Mouse (Mus musculus): ENCODE data around the gene Rfc5. TPM values are rescaled to one million over a fixed set of nuclear protein-coding genes. Genes with fewer than 3 reads are reported as not detected.

Rfc5 gene
- polyA plus RNA-seq, 1 experiment from 2014 or later: 64.7 TPM

DNA sequence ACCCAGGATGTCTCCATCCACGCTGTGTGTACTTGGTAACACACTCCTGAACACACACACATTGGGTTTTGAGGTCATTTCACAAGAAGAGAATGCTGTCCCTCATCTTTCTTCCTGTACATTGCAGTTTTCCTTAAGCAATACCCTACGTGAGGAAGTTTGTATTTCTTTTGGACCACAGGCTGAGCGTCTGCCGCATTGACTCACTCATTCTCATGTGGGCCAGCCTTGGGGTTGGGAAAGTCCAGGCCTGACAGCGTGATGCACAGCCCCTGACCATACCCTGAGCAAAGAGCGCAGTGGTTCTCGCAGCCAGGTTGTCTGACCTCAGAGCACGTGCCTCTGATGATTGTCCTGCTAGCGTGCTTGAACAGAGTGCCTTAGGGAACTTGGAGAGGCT lies 15.4 kb downstream of the Rfc5 start:
- Histone ChIP-seq H3K4me3 (no peak overlapping the region), H3K9me3 (no peaks in the 10 kb centered on the region), H3K27ac (no peak overlapping the region), H3K4me1 (0 out of 2 replicates have a peak, but pooled peaks cover 2% of the 10 kb centered on the region), H3K27me3 (no peaks in the 10 kb centered on the region), H3K4me2 (no peak overlapping the region), H3K9ac (no peak overlapping the region), H3K36me3 (peaks cover 84% of the 10 kb centered on the region)
- 81% methylated on average over 9 of the region's 9 CpGs for WGBS
- ATAC-seq (ENCODE audit: insufficient number of reproducible peaks, low FRiP score, low TSS enrichment, low read depth): no peak

DNA sequence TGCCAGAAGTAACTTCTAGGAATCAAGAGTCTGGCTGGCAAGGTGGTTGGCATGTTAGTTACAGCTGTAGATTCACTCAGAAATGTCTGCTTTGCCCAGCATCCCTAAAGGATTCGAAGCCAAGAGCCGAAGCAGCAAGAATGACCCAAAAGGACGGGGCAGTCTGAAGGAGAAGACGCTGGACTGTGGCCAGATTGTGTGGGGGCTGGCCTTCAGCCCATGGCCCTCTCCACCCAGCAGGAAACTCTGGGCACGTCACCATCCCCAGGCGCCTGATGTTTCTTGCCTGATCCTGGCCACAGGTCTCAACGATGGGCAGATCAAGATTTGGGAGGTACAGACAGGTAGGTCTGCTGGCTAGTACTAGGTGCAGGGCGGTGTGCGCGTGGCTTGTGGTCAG lies 18.3 kb downstream of the Rfc5 start:
- peaks cover 91% of the 10 kb centered on the region for H3K36me3 ChIP-seq
- H3K9me3 ChIP-seq: no peaks in the 10 kb centered on the region
- H3K27me3 ChIP-seq: no peaks in the 10 kb centered on the region
- ATAC-seq (ENCODE audit: insufficient number of reproducible peaks, low FRiP score, low TSS enrichment, low read depth): no peak
- WGBS: 83% methylated on average over 10 of the region's 10 CpGs
- 0 out of 2 replicates have a peak, but pooled peaks cover 2% of the 10 kb centered on the region for H3K4me1 ChIP-seq
- H3K4me3 ChIP-seq: no peak overlapping the region
- no peak overlapping the region for H3K9ac ChIP-seq
- H3K27ac ChIP-seq: no peak overlapping the region
- H3K4me2 ChIP-seq: no peak overlapping the region

DNA sequence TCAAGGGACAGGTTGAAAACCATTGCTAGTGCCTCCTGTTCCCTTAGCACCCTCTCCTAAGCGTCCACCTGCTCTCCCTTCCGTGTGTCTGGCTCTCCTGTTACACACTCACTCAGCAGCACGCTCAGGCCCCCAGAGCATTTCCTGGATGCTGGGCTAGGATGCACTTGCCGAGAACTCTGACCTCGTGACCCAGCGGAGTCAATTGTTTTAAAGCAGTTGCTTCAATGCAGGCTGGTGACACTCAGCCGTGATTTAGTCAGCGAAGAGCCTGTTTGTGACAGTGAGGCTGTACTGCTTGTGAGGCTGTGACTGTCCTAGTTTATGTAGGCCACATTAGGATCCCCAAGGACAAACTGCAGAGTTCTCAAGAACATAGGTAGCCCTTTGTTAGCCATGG lies 21.6 kb downstream of the Rfc5 start:
- Histone ChIP-seq H3K36me3 (peaks cover 88% of the 10 kb centered on the region), H3K9ac (no peak overlapping the region), H3K27me3 (no peaks in the 10 kb centered on the region), H3K4me2 (no peak overlapping the region), H3K4me3 (no peak overlapping the region), H3K9me3 (no peaks in the 10 kb centered on the region), H3K4me1 (peaks cover 8% of the 10 kb centered on the region), H3K27ac (no peak overlapping the region)
- 58% methylated on average over 8 of the region's 8 CpGs for WGBS
- no peak for ATAC-seq (ENCODE audit: insufficient number of reproducible peaks, low FRiP score, low TSS enrichment, low read depth)

DNA sequence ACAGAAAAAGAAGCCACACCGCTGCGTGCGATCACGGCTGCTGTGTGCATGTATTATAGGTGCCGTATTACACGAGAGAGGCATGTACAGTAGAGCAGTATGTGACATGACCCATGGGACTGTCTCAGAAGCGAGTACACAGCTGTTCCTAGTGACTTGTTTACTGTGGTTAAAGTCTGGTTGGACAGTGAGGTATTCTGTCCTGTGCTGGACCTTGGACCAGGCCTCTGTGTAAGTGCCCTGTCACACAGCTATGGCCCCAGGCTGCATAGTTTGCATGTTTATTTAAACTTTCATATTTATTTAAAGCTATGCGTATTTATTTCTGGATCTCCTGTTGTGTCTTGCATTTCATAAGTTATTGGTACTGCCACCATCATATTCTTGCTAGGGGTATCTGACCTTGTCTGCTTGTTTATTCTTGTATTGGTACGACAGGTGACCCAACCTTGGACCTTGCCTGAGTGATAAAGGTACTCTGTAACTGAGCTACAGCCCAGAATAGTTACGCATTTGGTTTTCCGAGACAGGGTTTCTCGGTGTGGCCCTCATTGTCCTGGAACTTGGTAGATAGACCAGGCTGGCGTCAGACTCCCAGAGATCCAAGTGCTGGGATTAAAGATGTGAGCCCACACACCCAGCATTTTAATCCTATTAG lies 22.8 kb downstream of the Rfc5 start:
- WGBS: 89% methylated on average over 13 of the region's 13 CpGs
- ATAC-seq (ENCODE audit: insufficient number of reproducible peaks, low FRiP score, low TSS enrichment, low read depth): no peak

GRCm38 (mm10) chr5:117364821-117365220 lies 24.0 kb downstream of the Rfc5 start:
- no peak overlapping the region for H3K9ac ChIP-seq
- WGBS: 88% methylated on average over 3 of the region's 3 CpGs
- H3K36me3 ChIP-seq: peaks cover 65% of the 10 kb centered on the region
- ATAC-seq (ENCODE audit: insufficient number of reproducible peaks, low FRiP score, low TSS enrichment, low read depth): no peak
- H3K4me3 ChIP-seq: no peak overlapping the region
- no peak overlapping the region for H3K4me2 ChIP-seq
- no peaks in the 10 kb centered on the region for H3K9me3 ChIP-seq
- H3K27me3 ChIP-seq: no peaks in the 10 kb centered on the region
- no peak overlapping the region for H3K27ac ChIP-seq
- H3K4me1 ChIP-seq: peaks cover 23% of the 10 kb centered on the region

More for the DNA sequence above, 22.8 kb downstream of the Rfc5 start:
- no peak overlapping the region for H3K4me2 ChIP-seq
- H3K9me3 ChIP-seq: no peaks in the 10 kb centered on the region
- H3K27ac ChIP-seq: no peak overlapping the region
- peaks cover 77% of the 10 kb centered on the region for H3K36me3 ChIP-seq
- no peaks in the 10 kb centered on the region for H3K27me3 ChIP-seq
- peaks cover 11% of the 10 kb centered on the region for H3K4me1 ChIP-seq
- H3K9ac ChIP-seq: no peak overlapping the region
- no peak overlapping the region for H3K4me3 ChIP-seq

DNA sequence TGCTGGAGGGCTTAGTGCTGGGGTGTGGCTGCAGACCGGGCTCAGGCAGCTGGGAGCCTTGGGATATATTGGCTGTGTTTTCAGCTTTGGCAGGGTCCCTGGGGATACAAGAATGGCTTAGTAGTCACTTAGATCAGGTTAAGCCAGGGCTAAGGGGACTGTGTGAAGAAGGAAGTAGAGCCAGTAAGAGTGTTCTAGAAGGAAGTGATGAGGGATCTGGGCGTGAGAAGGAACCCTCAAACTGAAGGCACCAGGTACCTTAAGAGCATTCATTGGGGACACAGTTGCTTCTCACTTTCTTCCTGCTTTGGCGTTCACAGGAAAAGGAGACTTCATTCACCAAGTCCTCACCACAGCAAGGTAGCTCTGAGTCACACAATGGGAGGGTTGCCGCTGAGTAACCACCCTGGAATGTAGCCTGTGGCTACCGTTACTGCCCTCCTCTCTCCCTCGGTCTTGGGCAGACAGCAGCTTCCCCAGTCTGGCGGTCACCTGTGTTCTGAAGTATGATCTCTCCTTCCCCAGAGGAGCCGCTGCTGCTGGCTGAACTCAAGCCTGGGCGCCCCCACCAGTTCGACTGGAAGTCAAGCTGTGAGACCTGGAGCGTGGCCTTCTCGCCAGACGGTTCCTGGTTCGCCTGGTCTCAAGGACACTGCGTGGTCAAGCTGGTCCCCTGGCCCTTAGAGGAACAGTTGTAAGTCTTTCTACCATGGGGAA lies 25.6 kb downstream of the Rfc5 start:
- no peak overlapping the region for H3K9ac ChIP-seq
- H3K36me3 ChIP-seq: peaks cover 49% of the 10 kb centered on the region
- H3K27ac ChIP-seq: no peak overlapping the region
- H3K4me2 ChIP-seq: no peak overlapping the region
- no peaks in the 10 kb centered on the region for H3K9me3 ChIP-seq
- no peak overlapping the region for H3K4me3 ChIP-seq
- peaks cover 34% of the 10 kb centered on the region for H3K4me1 ChIP-seq
- no peaks in the 10 kb centered on the region for H3K27me3 ChIP-seq
- ATAC-seq (ENCODE audit: insufficient number of reproducible peaks, low FRiP score, low TSS enrichment, low read depth): no peak
- 54% methylated on average over 15 of the region's 15 CpGs for WGBS

GRCm38 (mm10) chr5:117361590-117361989 lies 27.3 kb downstream of the Rfc5 start:
- peaks cover 33% of the 10 kb centered on the region for H3K36me3 ChIP-seq
- H3K27ac ChIP-seq: no peak overlapping the region
- no peaks in the 10 kb centered on the region for H3K9me3 ChIP-seq
- peaks cover 41% of the 10 kb centered on the region for H3K4me1 ChIP-seq
- 78% methylated on average over 4 of the region's 4 CpGs for WGBS
- H3K4me3 ChIP-seq: no peak overlapping the region
- no peak overlapping the region for H3K4me2 ChIP-seq
- H3K27me3 ChIP-seq: no peaks in the 10 kb centered on the region
- no peak overlapping the region for H3K9ac ChIP-seq
- no peak for ATAC-seq (ENCODE audit: insufficient number of reproducible peaks, low FRiP score, low TSS enrichment, low read depth)

DNA sequence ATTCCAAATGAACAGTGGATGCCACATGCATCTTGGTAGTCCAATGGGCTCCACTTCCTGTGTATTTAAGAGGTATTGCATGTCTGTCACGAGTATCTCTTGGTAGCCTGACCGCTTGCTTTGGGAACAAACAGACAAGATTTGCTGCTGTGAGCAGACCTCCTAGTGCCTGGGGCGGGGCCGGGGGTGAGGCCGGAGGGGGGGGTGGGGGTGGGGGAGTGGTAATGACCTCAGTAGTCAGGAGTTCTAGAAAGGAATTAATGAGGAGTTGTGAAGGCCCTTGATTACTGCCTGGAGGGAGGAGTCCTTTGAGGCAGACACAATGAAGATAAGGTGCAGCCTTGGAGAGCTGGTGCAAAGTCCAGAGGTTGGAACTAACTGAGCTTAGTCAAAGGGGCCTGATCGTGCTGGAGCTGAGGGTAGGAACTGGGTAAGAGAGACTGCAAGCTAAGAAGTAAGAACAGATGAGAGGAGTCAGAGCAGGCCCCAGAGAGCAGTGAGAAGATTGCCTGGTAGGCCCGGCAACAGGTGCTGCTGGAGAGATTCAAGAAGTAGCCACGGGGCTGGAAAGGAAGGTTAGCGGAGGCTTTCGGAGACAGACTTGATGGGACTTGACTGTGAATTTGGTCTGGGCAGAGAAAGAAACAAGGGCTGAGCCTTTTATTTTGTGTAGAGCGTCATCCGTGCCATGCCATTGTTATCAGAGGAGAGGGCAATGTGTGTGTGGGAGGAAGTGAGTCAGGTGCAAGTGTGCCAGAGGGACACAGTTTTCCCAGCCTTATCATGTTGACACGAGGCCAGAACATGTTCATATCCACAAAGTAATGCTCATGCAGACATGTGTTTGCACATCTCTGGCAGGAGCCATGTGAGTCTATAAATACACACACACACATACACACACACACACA lies 28.0 kb downstream of the Rfc5 start:
- Histone ChIP-seq H3K4me3 (no peak overlapping the region), H3K9ac (no peak overlapping the region), H3K36me3 (peaks cover 26% of the 10 kb centered on the region), H3K27me3 (no peaks in the 10 kb centered on the region), H3K4me2 (no peak overlapping the region), H3K27ac (peak overlapping the region; percentile 54; the same call in 1 of the 2 replicates), H3K4me1 (peaks cover 44% of the 10 kb centered on the region), H3K9me3 (no peaks in the 10 kb centered on the region)
- WGBS: 43% methylated on average over 13 of the region's 13 CpGs
- ATAC-seq (ENCODE audit: insufficient number of reproducible peaks, low FRiP score, low TSS enrichment, low read depth): no peak

DNA sequence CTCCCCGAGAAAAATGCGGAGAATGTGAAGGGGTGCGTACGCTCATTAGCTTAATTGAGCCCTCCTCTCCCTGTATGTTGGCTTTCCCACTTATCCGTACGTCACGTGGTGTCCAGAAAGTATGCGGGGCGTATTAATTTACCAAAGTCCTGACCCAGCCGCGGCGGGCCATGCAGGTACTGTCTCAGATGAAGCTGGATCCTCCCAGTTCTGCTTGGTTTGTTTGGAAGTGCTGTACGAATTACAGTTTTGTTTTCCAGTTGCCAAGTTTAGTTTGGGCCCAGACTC lies 28.7 kb downstream of the Rfc5 start:
- Histone ChIP-seq H3K4me1 (peaks cover 44% of the 10 kb centered on the region), H3K9me3 (no peaks in the 10 kb centered on the region), H3K9ac (no peak overlapping the region), H3K4me3 (no peak overlapping the region), H3K27ac (peak overlapping the region; percentile 33), H3K4me2 (no peak overlapping the region), H3K27me3 (no peaks in the 10 kb centered on the region), H3K36me3 (peaks cover 19% of the 10 kb centered on the region)
- 44% methylated on average over 13 of the region's 13 CpGs for WGBS
- no peak for ATAC-seq (ENCODE audit: insufficient number of reproducible peaks, low FRiP score, low TSS enrichment, low read depth)

- no peak for ATAC-seq (ENCODE audit: insufficient number of reproducible peaks, low FRiP score, low TSS enrichment, low read depth)
- Histone ChIP-seq H3K36me3 (peaks cover 14% of the 10 kb centered on the region), H3K9ac (no peak overlapping the region), H3K4me2 (no peak overlapping the region), H3K4me3 (no peak overlapping the region), H3K27me3 (no peaks in the 10 kb centered on the region), H3K9me3 (no peaks in the 10 kb centered on the region), H3K4me1 (peaks cover 44% of the 10 kb centered on the region), H3K27ac (peak overlapping the region; percentile 33)
- 38% methylated on average over 7 of the region's 7 CpGs for WGBS
Measured at GRCm38 (mm10) chr5:117359497-117360227, 29.2 kb downstream of the Rfc5 start.

DNA sequence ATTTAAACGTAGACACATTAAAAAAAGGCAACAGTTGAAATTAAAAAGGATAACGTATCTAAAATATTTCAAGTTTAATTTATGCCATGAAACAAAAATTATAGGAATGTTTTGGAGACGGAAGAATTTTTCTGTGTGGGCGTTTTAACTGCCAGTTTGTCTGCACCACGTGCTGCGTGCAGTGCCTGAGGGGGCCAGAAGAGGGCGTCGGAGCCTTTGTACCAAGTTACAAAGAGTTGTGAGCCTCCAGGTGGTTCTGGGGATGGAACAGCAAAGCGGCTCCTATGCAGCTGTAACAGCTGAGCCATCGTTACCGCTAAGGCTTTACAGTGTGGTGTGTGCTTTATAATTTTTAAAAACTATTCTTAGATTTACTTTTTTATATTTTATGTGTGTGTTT lies 30.1 kb downstream of the Rfc5 start:
- H3K9me3 ChIP-seq: no peaks in the 10 kb centered on the region
- H3K36me3 ChIP-seq: peaks cover 6% of the 10 kb centered on the region
- peaks cover 44% of the 10 kb centered on the region for H3K4me1 ChIP-seq
- WGBS: 33% methylated on average over 11 of the region's 11 CpGs
- peak overlapping the region; percentile 95; the same call in 1 of the 2 replicates for H3K4me3 ChIP-seq
- H3K27ac ChIP-seq: no peak overlapping the region
- no peak for ATAC-seq (ENCODE audit: insufficient number of reproducible peaks, low FRiP score, low TSS enrichment, low read depth)
- no peak overlapping the region for H3K9ac ChIP-seq
- no peak overlapping the region for H3K4me2 ChIP-seq
- no peaks in the 10 kb centered on the region for H3K27me3 ChIP-seq

Measured in limb, embryonic 15.5 days (tissue).